Mouse (Mus musculus) forebrain, embryonic 10.5 days (tissue): ENCODE results near the gene Pitpnc1. TPM values are rescaled to one million over a fixed set of nuclear protein-coding genes. Genes with fewer than 3 reads are reported as not detected.

Experiments
- DNase-seq: peaks from one replicate; pipeline ENCODE4 v3.0.0-alpha.2; 2017; ENCODE audit warnings: low spot score; ENCODE audit errors: extremely low spot score
- H3K27ac ChIP-seq: fragments of 300-500 bp; sonication (generic); 2 replicates; pipeline ENCODE4 v1.5.1; 2016; ENCODE audit warnings: mild to moderate bottlenecking
- H3K27me3 ChIP-seq: fragments of 300-500 bp; sonication (generic); 2 replicates; pipeline ENCODE4 v1.6.1; 2016; ENCODE audit warnings: mild to moderate bottlenecking; ENCODE audit not compliant: poor library complexity, severe bottlenecking
- H3K36me3 ChIP-seq: fragments of 300-500 bp; sonication (generic); replicated peaks from 2 replicates; pipeline ENCODE4 v1.6.1; 2016; ENCODE audit warnings: mild to moderate bottlenecking, moderate library complexity
- H3K4me1 ChIP-seq: fragments of 300-500 bp; sonication (generic); 2 replicates; pipeline ENCODE4 v1.6.1; 2016
- H3K4me3 ChIP-seq: fragments of 300-500 bp; sonication (generic); 2 replicates; pipeline ENCODE4 v1.5.1; 2016; ENCODE audit warnings: mild to moderate bottlenecking, moderate library complexity
- H3K9me3 ChIP-seq: fragments of 300-500 bp; sonication (generic); 2 replicates; pipeline ENCODE4 v1.6.1; 2016; ENCODE audit warnings: mild to moderate bottlenecking, moderate library complexity
- WGBS: fragments of 180-500 bp; shearing (Covaris S2); methylation state at CpG from one replicate; pipeline ENCODE4 v1.1.7; 2016; 5-methylcytosine and 5-hydroxymethylcytosine counted together
- polyA plus RNA-seq: library from polyadenylated mRNA; unstranded; fragments of >200 nt; fragmentation: Nextera tagmentation; extraction: Ambion mirVana; gene quantifications from 2 replicates; pipeline ENCODE4 v1.2.1, GENCODE M21; 2016

Gene Pitpnc1
- polyA plus RNA-seq, 1 experiment from 2014 or later: 26.8 TPM

DNA sequence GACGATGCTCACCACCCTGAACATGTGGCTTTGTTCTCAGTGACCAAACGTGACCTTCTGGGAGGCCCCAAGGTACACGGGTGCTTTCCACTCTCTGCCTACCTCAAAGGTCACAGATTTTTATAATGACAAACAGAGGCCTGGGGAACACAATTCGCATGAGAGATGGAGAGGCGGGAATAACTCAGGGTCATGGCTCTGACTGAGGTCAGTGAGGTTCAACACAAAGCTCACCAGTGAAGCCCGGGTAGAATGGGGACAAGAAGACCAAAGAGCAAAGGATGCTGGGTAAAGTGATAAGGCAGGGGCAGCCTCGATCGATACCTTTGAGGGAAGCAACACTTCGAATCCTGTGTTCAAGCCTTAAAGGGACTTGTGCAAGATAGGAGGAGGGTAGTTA is 206.7 kb downstream of the Pitpnc1 start:
- peaks cover 8% of the 10 kb centered on the region; the same call in 1 of the 2 replicates for H3K9me3 ChIP-seq
- no peak overlapping the region for H3K27ac ChIP-seq
- DNase-seq: no peak
- H3K4me1 ChIP-seq: peaks cover 28% of the 10 kb centered on the region
- peaks cover 12% of the 10 kb centered on the region for H3K36me3 ChIP-seq
- no peak overlapping the region for H3K4me3 ChIP-seq
- 84% methylated on average over 9 of the region's 9 CpGs for WGBS
- no peaks in the 10 kb centered on the region for H3K27me3 ChIP-seq

DNA sequence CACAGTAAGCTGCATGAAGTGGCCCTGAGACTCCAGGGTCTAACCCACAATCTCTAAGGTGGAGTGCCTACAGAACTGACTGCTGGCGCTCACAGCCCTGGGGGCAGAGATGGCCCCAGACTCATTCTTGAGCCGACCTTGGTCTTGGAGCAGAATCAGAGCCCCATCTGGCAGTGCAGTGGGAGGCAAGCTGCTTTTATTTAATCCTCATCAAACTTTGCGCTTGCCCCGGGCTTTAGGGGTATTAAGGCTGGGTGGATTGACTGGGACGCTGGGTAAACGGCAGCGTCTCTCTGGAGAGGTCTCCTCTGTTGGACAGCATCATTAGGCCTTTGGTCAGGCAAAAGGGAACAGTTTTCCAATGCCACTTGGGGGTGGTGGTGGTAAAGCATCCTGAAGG is 211.1 kb downstream of the Pitpnc1 start:
- H3K27ac ChIP-seq: 0 out of 2 replicates have a peak overlapping the region, but pooled peaks have one; percentile 35
- H3K9me3 ChIP-seq: no peaks in the 10 kb centered on the region
- no peak overlapping the region for H3K4me3 ChIP-seq
- no peak for DNase-seq
- peaks cover 5% of the 10 kb centered on the region for H3K36me3 ChIP-seq
- peaks cover 17% of the 10 kb centered on the region for H3K4me1 ChIP-seq
- no peaks in the 10 kb centered on the region for H3K27me3 ChIP-seq
- WGBS: 85% methylated on average over 7 of the region's 7 CpGs

DNA sequence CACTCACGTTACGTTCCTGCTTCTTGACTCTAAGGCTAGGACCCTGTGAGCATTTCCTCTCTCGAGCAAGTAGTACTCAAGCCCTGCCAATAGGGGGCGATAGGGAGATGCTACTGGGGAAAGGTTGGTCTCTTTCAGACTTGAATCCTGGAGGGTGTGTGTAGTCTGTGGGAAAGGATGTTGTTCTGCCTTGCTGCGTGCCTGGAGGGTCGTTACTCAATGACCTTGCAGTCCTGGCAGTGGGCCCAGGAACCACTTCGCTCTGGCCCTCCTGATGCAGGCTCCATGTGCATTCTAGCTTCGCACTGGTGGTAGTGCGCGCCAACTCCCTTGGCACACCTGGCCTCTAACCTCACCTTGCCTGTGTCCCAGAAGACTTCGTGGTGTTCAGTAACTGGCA is 215.3 kb downstream of the Pitpnc1 start:
- no peak overlapping the region for H3K4me3 ChIP-seq
- WGBS: 89% methylated on average over 11 of the region's 11 CpGs
- H3K27me3 ChIP-seq: no peaks in the 10 kb centered on the region
- peaks cover 30% of the 10 kb centered on the region for H3K36me3 ChIP-seq
- no peak for DNase-seq
- peaks cover 6% of the 10 kb centered on the region; the same call in 1 of the 2 replicates for H3K4me1 ChIP-seq
- peaks cover 6% of the 10 kb centered on the region; the same call in 1 of the 2 replicates for H3K9me3 ChIP-seq
- no peak overlapping the region for H3K27ac ChIP-seq

DNA sequence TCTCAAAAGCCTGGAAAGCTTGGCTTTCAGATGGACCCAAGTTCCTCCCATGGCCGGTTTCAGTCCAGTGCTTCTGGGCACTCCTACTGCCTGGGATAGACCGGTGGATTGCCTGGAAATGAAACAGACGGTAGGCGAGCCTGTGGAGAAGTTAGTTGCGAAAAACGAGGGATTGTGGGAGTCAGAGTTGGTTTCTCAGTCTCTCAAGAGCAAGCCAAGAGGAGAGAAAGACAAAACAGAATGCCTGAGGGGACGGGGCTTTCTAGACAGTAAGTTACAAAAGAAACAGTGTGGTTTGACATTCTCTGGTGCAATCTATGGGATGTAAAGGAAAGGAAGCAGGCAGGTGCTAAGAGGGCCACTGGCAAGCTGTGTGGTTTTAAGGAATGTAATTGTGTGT is 216.3 kb downstream of the Pitpnc1 start:
- 90% methylated on average over 7 of the region's 7 CpGs for WGBS
- H3K27ac ChIP-seq: no peak overlapping the region
- no peaks in the 10 kb centered on the region for H3K4me1 ChIP-seq
- H3K36me3 ChIP-seq: peaks cover 40% of the 10 kb centered on the region
- no peak for DNase-seq
- peaks cover 6% of the 10 kb centered on the region; the same call in 1 of the 2 replicates for H3K9me3 ChIP-seq
- H3K27me3 ChIP-seq: no peaks in the 10 kb centered on the region
- no peak overlapping the region for H3K4me3 ChIP-seq

DNA sequence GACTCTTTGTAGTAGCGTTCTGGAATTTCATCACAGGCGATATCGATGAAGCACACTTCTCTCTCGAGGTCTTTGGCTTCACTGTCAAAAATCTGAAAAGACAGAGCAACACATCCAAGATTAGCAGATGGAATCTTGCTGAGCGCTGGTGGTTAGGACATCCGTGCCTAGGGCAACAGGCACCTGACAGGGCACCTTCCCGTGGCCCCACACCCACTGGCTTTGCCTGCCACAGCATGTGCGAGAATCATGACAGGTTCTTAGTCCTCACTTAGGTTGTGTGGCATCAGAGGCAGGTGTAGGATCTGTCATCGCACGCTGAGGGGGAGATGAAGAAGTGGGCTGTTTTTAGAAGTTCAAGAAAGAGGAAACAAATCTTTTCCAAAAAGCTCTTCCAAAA is 218.5 kb downstream of the Pitpnc1 start:
- no peaks in the 10 kb centered on the region for H3K4me1 ChIP-seq
- H3K27ac ChIP-seq: no peak overlapping the region
- no peak overlapping the region for H3K4me3 ChIP-seq
- H3K36me3 ChIP-seq: peaks cover 60% of the 10 kb centered on the region
- DNase-seq: no peak
- H3K27me3 ChIP-seq: no peaks in the 10 kb centered on the region
- WGBS: 95% methylated on average over 10 of the region's 10 CpGs
- peaks cover 6% of the 10 kb centered on the region; the same call in 1 of the 2 replicates for H3K9me3 ChIP-seq

DNA sequence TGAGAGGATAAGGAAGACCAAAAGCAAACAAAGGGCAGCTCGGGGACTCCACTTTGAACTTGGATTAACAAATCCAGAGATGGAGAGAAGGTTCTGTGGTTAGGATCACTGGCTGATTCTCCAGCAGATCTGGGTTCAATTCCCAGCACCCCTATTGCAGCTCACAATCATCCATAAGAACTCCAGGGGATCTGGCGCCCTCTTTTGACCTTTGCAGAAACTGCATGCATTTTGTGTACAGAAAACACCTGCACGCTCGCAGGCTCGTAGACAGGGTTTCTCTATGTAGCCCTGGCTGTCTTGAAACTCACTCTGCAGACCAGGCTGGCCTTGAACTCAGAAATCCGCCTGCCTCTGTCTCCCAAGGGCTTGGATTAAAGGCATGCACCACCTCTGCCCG is 219.0 kb downstream of the Pitpnc1 start:
- peaks cover 6% of the 10 kb centered on the region; the same call in 1 of the 2 replicates for H3K9me3 ChIP-seq
- peaks cover 63% of the 10 kb centered on the region for H3K36me3 ChIP-seq
- 86% methylated on average over 7 of the region's 7 CpGs for WGBS
- no peak overlapping the region for H3K27ac ChIP-seq
- no peak for DNase-seq
- no peak overlapping the region for H3K4me3 ChIP-seq
- H3K27me3 ChIP-seq: no peaks in the 10 kb centered on the region
- H3K4me1 ChIP-seq: no peaks in the 10 kb centered on the region

DNA sequence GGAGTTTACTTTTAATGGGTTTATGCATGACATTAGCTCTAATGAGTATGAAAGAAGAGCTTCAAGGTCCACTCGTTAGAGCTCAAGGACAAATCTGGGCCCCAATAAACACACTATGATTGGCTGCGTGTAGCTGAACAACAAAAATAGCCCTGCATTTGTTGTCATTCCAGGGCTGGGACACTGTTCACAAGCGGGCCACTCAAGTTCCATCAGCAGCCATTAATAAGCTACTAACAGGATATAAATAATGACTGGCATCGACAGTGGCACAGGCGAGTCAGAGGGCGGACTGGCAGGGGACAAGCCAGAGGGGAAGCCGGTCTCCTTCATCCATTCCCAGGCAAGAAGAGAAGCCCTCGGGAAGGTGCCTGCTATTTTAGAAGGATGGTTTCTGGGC is 219.6 kb downstream of the Pitpnc1 start:
- no peak overlapping the region for H3K27ac ChIP-seq
- H3K4me3 ChIP-seq: no peak overlapping the region
- peaks cover 69% of the 10 kb centered on the region for H3K36me3 ChIP-seq
- no peaks in the 10 kb centered on the region for H3K27me3 ChIP-seq
- H3K4me1 ChIP-seq: no peaks in the 10 kb centered on the region
- H3K9me3 ChIP-seq: peaks cover 6% of the 10 kb centered on the region; the same call in 1 of the 2 replicates
- DNase-seq: no peak
- WGBS: 95% methylated on average over 8 of the region's 8 CpGs

DNA sequence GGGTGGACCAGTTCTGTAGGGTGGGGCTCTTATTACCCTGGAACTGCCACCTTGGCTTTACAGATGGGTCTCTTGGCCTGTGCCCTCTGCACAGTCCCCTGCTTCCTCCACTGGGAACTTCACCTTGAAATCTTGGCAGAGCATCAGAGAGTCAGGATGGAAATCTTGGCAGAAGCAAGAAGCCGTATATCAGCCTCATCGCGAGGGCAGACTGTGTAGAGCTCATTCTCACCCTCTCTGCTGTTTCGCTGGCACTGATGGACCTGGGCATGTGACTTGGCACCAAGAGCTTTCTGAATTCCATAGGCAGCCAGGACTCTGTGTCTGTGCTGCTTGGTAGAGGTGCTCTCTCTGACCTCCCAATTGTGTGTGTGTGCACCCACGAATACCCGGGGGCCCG is 221.7 kb downstream of the Pitpnc1 start:
- H3K36me3 ChIP-seq: peaks cover 79% of the 10 kb centered on the region

DNA sequence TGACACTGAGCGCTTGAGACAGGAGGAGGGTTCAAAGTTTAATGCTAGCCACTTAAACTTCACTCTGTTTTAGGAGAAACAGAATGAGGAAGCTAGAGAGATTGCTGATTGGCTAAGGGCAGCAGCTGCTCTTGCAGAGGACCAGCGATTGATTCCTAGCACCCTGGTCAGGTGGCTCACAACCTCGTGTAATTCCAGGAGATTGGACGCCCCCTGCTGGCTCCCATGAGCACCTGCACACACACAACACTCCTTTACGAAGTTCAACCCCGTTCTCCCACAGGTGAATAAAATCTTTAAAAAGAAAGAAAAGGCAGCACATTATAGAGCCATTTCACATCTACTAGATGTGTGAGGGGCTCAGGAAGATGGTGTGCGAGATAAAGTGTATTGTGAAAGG is 224.8 kb downstream of the Pitpnc1 start:
- no peak overlapping the region for H3K4me3 ChIP-seq
- WGBS: 91% methylated on average over 7 of the region's 7 CpGs
- no peaks in the 10 kb centered on the region for H3K27me3 ChIP-seq
- H3K4me1 ChIP-seq: peaks cover 4% of the 10 kb centered on the region; the same call in 1 of the 2 replicates
- peaks cover 64% of the 10 kb centered on the region for H3K36me3 ChIP-seq
- H3K9me3 ChIP-seq: peaks cover 4% of the 10 kb centered on the region
- no peak for DNase-seq
- H3K27ac ChIP-seq: no peak overlapping the region

More for the DNA sequence above, 221.7 kb downstream of the Pitpnc1 start:
- Histone ChIP-seq H3K4me3 (no peak overlapping the region), H3K9me3 (peaks cover 10% of the 10 kb centered on the region), H3K27ac (no peak overlapping the region), H3K4me1 (no peaks in the 10 kb centered on the region), H3K27me3 (no peaks in the 10 kb centered on the region)
- WGBS: 93% methylated on average over 7 of the region's 7 CpGs
- DNase-seq: no peak

DNA sequence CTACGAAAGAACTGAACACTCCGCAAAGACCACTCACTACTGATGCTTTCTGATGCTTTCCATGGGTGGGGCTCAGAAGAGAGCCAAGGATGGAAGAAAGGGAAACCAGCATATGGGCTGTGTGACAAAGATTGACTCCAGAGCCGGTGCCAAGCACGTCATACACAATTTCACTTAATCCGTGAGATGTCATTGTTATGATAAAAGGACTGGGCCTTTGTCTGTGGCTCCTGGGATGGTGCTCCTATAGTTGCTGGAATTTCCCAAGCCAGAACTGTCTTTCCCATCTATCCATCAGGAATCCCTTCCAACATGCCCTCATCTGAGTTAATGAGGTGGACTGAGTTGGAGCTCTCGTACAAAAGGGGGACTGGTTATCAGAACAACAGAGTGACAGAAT is 227.4 kb downstream of the Pitpnc1 start:
- Histone ChIP-seq H3K4me3 (no peak overlapping the region), H3K9me3 (peaks cover 4% of the 10 kb centered on the region), H3K27me3 (no peaks in the 10 kb centered on the region), H3K27ac (no peak overlapping the region), H3K36me3 (peaks cover 42% of the 10 kb centered on the region), H3K4me1 (peaks cover 4% of the 10 kb centered on the region; the same call in 1 of the 2 replicates)
- DNase-seq: no peak
- 88% methylated on average over 6 of the region's 6 CpGs for WGBS

DNA sequence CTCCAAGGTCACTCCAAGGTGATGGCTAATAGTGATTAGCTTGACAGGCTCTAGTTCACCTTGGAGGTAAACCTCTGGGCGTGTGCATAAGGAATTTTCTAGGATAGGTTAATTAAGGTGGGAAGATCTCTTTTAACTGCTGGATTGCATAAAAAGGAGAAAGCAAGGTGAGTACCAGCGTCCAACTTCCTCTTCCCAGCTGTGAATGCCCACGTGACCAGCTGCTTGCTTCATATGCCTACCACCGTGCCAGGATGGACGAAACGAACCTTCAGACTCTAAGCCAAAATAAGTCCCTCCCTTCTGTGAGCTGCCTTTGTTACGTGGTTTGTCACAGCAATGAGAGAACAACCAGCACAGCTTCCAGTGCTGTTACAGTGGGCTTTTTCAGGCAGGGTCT is 228.8 kb downstream of the Pitpnc1 start:
- WGBS: 88% methylated on average over 7 of the region's 7 CpGs
- H3K9me3 ChIP-seq: peaks cover 4% of the 10 kb centered on the region
- H3K27ac ChIP-seq: no peak overlapping the region
- no peak overlapping the region for H3K4me3 ChIP-seq
- H3K27me3 ChIP-seq: no peaks in the 10 kb centered on the region
- H3K4me1 ChIP-seq: peaks cover 4% of the 10 kb centered on the region; the same call in 1 of the 2 replicates
- H3K36me3 ChIP-seq: peaks cover 31% of the 10 kb centered on the region
- DNase-seq: no peak

DNA sequence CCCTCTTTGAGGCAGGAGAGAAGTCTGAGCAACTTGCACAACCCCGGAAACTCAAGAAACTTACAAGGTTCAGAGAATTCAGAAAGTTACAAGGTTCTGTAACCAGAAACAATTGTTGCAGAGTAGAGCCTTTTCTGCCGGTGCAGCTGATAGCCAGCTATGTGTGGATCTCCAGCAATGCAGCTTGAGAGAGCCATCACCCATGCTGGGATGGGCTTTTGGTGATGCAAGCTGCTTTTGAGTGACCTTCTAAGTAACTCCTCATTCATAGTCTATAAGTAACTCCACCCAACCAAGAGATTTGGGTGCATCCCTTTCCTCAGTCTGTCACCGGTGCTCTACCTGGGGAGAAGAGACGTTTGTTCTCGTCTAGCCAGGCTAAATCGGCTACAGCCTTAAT is 232.0 kb downstream of the Pitpnc1 start:
- no peak overlapping the region for H3K27ac ChIP-seq
- H3K36me3 ChIP-seq: peaks cover 17% of the 10 kb centered on the region
- no peak overlapping the region for H3K4me3 ChIP-seq
- peaks cover 4% of the 10 kb centered on the region; the same call in 1 of the 2 replicates for H3K4me1 ChIP-seq
- no peak for DNase-seq
- H3K27me3 ChIP-seq: no peaks in the 10 kb centered on the region
- 94% methylated on average over 6 of the region's 6 CpGs for WGBS
- H3K9me3 ChIP-seq: no peaks in the 10 kb centered on the region

DNA sequence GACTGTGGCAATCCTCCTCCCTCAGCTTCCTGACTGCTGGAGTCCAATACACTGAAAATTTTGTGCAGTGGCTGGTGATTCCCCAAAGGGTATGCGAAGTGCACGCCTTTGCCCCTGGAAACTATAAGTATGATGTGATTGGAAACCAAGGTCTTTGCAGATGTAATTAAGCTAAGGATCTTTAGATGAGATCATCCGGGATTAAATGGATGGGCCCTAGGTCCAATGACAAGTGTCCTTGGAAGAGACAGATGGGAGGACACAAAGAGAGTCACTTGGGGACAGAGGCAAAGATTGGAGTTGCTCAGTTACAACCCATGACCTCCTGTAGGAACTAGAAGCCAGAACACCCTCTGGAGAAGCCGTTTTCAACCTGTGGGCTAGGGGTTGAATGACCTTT is 233.0 kb downstream of the Pitpnc1 start:
- 95% methylated on average over 4 of the region's 4 CpGs for WGBS
- H3K36me3 ChIP-seq: peaks cover 27% of the 10 kb centered on the region
- no peak overlapping the region for H3K27ac ChIP-seq
- H3K27me3 ChIP-seq: no peaks in the 10 kb centered on the region
- DNase-seq: no peak
- H3K4me1 ChIP-seq: no peaks in the 10 kb centered on the region
- H3K9me3 ChIP-seq: no peaks in the 10 kb centered on the region
- no peak overlapping the region for H3K4me3 ChIP-seq
